19 mouse cellular contexts compared by ENCODE assay signal in the genomic region with DNA sequence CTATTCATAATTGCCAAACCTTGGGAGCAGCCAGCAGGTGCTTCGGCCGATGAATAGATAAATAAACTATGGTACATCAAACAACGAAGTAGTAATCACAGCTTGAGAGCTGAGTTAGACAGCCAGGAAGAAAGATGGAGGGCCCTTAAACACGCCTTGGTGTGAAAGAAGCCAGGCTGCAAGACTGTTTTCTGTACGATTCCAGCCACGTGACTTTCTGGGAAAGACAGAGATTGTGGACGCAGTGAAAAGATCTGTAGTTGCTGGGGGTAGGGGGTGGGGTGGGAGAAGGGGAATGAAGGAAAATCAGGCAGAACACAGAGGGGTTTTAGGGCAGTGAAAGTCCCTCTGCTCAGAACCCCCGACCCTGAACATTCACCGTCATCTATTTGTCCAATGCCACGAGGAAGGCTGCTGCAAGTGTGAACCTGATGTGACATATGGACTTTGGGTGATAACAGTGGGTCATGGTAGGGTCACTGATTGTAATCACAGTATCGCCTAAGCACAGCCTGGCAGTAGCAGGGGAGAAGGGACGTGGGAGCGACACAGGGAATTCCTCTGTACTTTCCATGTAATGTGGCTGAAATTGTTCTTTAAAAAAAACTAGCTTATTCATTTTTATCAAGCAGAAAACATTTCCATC.
DNase-seq lines count a peak whose midpoint lies in the region; ATAC-seq and TF ChIP-seq lines count a peak whose summit lies in the region.
"Had no signal": no experiment of that assay in that cellular context is flagged by ENCODE, and none has a peak within 500 bp of the region (broad histone marks: within the 10 kb centered on the region; RNA-seq: fewer than 3 reads in every experiment).

No protein-coding gene starts in this region.

- no peak overlapping the region for H3K4me3 ChIP-seq in layer of hippocampus, adult 2 months
- H3K4me3 ChIP-seq in liver, embryonic 13.5 days (replicated peaks) = no peak overlapping the region
- no peak overlapping the region for H3K4me3 ChIP-seq in forebrain, embryonic 16.5 days (replicated peaks; ENCODE audit: low read length)
- H3K4me3 ChIP-seq: forebrain, embryonic 12.5 days; hindbrain, embryonic 15.5 days; midbrain, embryonic 12.5 days; myocyte; neural tube, embryonic 15.5 days had no signal

- H3K36me3 ChIP-seq in liver, embryonic 13.5 days = no peaks in the 10 kb centered on the region
- H3K36me3 ChIP-seq in forebrain, embryonic 16.5 days (ENCODE audit: control insufficient read depth, insufficient read depth) = no peaks in the 10 kb centered on the region
- H3K36me3 ChIP-seq: forebrain, embryonic 12.5 days; hindbrain, embryonic 15.5 days; midbrain, embryonic 12.5 days; neural tube, embryonic 15.5 days had no signal

- H3K4me1 ChIP-seq in liver, embryonic 13.5 days (replicated peaks) = peaks cover 19% of the 10 kb centered on the region
- no peaks in the 10 kb centered on the region for H3K4me1 ChIP-seq in forebrain, embryonic 16.5 days (replicated peaks; ENCODE audit: control insufficient read depth, insufficient read depth, low read length)

- 57% methylated on average over 13 of the region's 13 CpGs for WGBS in liver, embryonic 13.5 days (ENCODE audit: insufficient replicate concordance)
- 73% methylated on average over 13 of the region's 13 CpGs for WGBS in forebrain, embryonic 16.5 days

- H3K4me2 ChIP-seq in liver, embryonic 13.5 days = no peak overlapping the region
- no peak overlapping the region for H3K4me2 ChIP-seq in forebrain, embryonic 16.5 days (ENCODE audit: low read length)
- H3K4me2 ChIP-seq: forebrain, embryonic 12.5 days; hindbrain, embryonic 15.5 days; midbrain, embryonic 12.5 days; neural tube, embryonic 15.5 days had no signal

- no peak for TF ChIP-seq CTCF in layer of hippocampus, adult 2 months (conservative IDR thresholded peaks at IDR 0.05)

- no peak overlapping the region for H3K9ac ChIP-seq in liver, embryonic 13.5 days
- no peak overlapping the region for H3K9ac ChIP-seq in forebrain, embryonic 16.5 days (replicated peaks; ENCODE audit: low read depth, low read length)
- H3K9ac ChIP-seq: forebrain, embryonic 12.5 days; hindbrain, embryonic 15.5 days; midbrain, embryonic 12.5 days; neural tube, embryonic 15.5 days had no signal

- peak; percentile 64 for ATAC-seq in liver, embryonic 13.5 days (ENCODE audit: low read depth)
- ATAC-seq in forebrain, embryonic 16.5 days = no peak

- no peaks in the 10 kb centered on the region for H3K27me3 ChIP-seq in liver, embryonic 13.5 days
- H3K27me3 ChIP-seq in forebrain, embryonic 16.5 days (replicated peaks; ENCODE audit: control insufficient read depth, insufficient read depth, low read length) = no peaks in the 10 kb centered on the region
- H3K27me3 ChIP-seq: forebrain, embryonic 12.5 days; hindbrain, embryonic 15.5 days; midbrain, embryonic 12.5 days; neural tube, embryonic 15.5 days had no signal

- DNase-seq in adrenal gland, postnatal 14 days = peak; percentile 10
- DNase-seq in adrenal gland, adult 8-10 months = no peak
- no peak for DNase-seq in layer of hippocampus, adult 2 months (ENCODE audit: low spot score in 2 of 2)
- no peak for DNase-seq in layer of hippocampus, postnatal 36 days
- no peak for DNase-seq in liver, embryonic 13.5 days
- DNase-seq in yolk sac, embryonic 10.5 days (ENCODE audit: low spot score) = peak; percentile 69
- DNase-seq in spleen, postnatal 10 days (ENCODE audit: low spot score in 2 of 2) = no peak
- DNase-seq: cerebellum, adult 11 months; gastrocnemius, postnatal 25 days; kidney, adult 8-10 months; lung, postnatal 14 days; right cerebral cortex, postnatal 4 days; thymus, adult 18-20 months had no signal

- 0 out of 2 replicates have a peak overlapping the region, but pooled peaks have one; percentile 23 for H3K27ac ChIP-seq in layer of hippocampus, adult 2 months
- no peak overlapping the region for H3K27ac ChIP-seq in liver, embryonic 13.5 days
- H3K27ac ChIP-seq in forebrain, embryonic 16.5 days (ENCODE audit: low read length) = no peak overlapping the region
- H3K27ac ChIP-seq: forebrain, embryonic 12.5 days; hindbrain, embryonic 15.5 days; midbrain, embryonic 12.5 days; neural tube, embryonic 15.5 days had no signal

- no peaks in the 10 kb centered on the region for H3K9me3 ChIP-seq in liver, embryonic 13.5 days (replicated peaks)
- H3K9me3 ChIP-seq in forebrain, embryonic 16.5 days (ENCODE audit: control insufficient read depth, low read length) = no peaks in the 10 kb centered on the region
- H3K9me3 ChIP-seq: forebrain, embryonic 12.5 days; hindbrain, embryonic 15.5 days; midbrain, embryonic 12.5 days; neural tube, embryonic 15.5 days had no signal

Comparison
In these comparisons a context has a peak if more than half of its experiments do, and no peak if none do; other contexts are left out.
1. DNase-seq: peak in adrenal gland, postnatal 14 days (single experiment) and yolk sac, embryonic 10.5 days (single experiment); none in adrenal gland, adult 8-10 months (single experiment), layer of hippocampus, adult 2 months (0 of 2), layer of hippocampus, postnatal 36 days (0 of 2), liver, embryonic 13.5 days (single experiment) and spleen, postnatal 10 days (0 of 2).